Mouse (Mus musculus) brain, embryonic 14.5 days (tissue): Measurements from ENCODE around the gene Gcdh.

Experiments
- CTCF ChIP-seq: fragments of 200-500 bp; IDR thresholded peaks from 2 replicates; pipeline ENCODE4 v1.5.1; 2012; ENCODE audit warnings: inconsistent platforms, mild to moderate bottlenecking, moderate library complexity, borderline replicate concordance; ENCODE audit not compliant: insufficient read depth, insufficient read length; ENCODE audit errors: extremely low read depth
- POLR2A ChIP-seq: fragments of 200-500 bp; IDR thresholded peaks from 2 replicates; pipeline ENCODE4 v1.6.1; 2012; ENCODE audit warnings: mild to moderate bottlenecking, inconsistent platforms, borderline replicate concordance; ENCODE audit not compliant: poor library complexity, insufficient read depth, insufficient read length, severe bottlenecking; ENCODE audit errors: extremely low read depth

DNA sequence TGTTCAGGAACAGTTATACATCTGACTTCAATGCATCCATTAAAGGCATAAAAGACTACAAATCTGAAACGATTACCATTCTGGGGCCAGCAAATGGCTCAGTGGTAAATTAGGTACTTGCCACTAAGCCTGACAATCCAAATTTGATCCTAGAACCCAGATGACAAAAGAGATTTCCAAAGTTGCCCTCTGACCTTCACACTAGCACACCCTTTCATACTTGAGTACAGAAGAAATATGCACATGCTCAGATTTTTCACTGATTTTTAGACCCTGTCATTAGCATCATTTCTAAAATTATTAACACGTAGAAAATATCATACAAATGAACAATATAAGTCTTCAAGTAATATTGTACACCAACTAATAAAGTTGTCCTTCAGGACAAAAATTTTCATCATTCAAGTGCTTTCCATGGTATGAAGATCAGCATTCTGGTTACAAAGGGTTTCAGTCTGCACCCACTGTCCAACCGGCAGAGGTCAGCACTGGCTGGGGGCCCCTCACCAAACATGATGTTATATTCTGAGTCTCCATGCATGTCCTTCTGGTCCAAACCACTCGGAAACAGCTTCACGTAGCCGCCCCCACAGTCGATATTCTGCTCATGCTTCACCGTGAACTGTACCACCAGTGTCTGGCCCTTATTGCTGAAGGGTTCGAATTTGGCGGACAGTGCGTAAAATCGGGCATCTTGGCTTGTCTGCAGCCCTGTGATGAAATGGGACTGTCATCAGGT is 48.2 kb downstream of the Gcdh start:
- TF ChIP-seq CTCF (peak; percentile 57), POLR2A (no peak)
